Mouse (Mus musculus) layer of hippocampus, postnatal 14 days (tissue): ENCODE data around the gene Tchp. TPM values are rescaled to one million over a fixed set of nuclear protein-coding genes. Genes with fewer than 3 reads are reported as not detected.

Experiments used
- microRNA-seq, 2 experiments: library from miRNA; unstranded; fragments of <30 nt; microRNA quantifications; one replicate each; pipeline ENCODE4 v1.2.0; 2021
- total RNA-seq, 2 experiments: library from RNA; stranded (reverse); gene quantifications; 2 replicates each; pipeline ENCODE4 v1.2.3; 2021

Gene Tchp
- total RNA-seq, 2 experiments from 2014 or later: 12.1 to 13.1 TPM

Small RNAs within 50 kb of the gene (microRNA-seq; reads per million reads assigned to microRNA genes)
- 0 to 0.45 reads per million in 2 experiments for gene Mir7028

Other genes with a start within 250 kb of the Tchp start
- 1 to 10 TPM; 7.6 to 7.8 TPM for gene Fam222a, start 139.7 kb upstream of the Tchp start, total RNA-seq
- 1 to 10 TPM; 2.2 to 5.7 TPM for gene Trpv4, start 49.3 kb upstream of the Tchp start, total RNA-seq
- 10 to 100 TPM; 49.7 to 55.7 TPM for gene Gltp, start 16.8 kb upstream of the Tchp start, total RNA-seq
- gene Ankrd13a, start 66.9 kb downstream of the Tchp start, total RNA-seq: 10 to 100 TPM; 41.7 to 42.3 TPM
- gene Git2, start 67.8 kb downstream of the Tchp start, total RNA-seq: 10 to 100 TPM; 41.1 to 48.5 TPM
- 100 to 1,000 TPM; 148 to 161 TPM for gene 1500011B03Rik, start 115.7 kb downstream of the Tchp start, total RNA-seq
- not detected for gene 4930519G04Rik, start 145.9 kb downstream of the Tchp start, total RNA-seq
- under 1 TPM; 0.88 to 0.97 TPM for gene Gm9936, start 150.9 kb downstream of the Tchp start, total RNA-seq
- 1 to 10 TPM in 1 of 2 experiments, under 1 TPM in 1; 0.64 to 1.4 TPM for gene Oasl2, start 189.2 kb downstream of the Tchp start, total RNA-seq
- gene Oasl1, start 215.5 kb downstream of the Tchp start, total RNA-seq: not detected
- gene 2210016L21Rik, start 234.4 kb downstream of the Tchp start, total RNA-seq: 100 to 1,000 TPM; 187 to 201 TPM